Mouse (Mus musculus) E14TG2a.4 (cell line): ENCODE data around the gene Meox2.

Experiments used
- CTCF ChIP-seq: conservative IDR thresholded peaks from 2 replicates; pipeline ENCODE4 v1.5.1; 2014; ENCODE audit warnings: low read length
- POU5F1 ChIP-seq: IDR thresholded peaks from 2 replicates; pipeline ENCODE4 v1.6.1; 2014; ENCODE audit warnings: low read length, borderline replicate concordance

DNA sequence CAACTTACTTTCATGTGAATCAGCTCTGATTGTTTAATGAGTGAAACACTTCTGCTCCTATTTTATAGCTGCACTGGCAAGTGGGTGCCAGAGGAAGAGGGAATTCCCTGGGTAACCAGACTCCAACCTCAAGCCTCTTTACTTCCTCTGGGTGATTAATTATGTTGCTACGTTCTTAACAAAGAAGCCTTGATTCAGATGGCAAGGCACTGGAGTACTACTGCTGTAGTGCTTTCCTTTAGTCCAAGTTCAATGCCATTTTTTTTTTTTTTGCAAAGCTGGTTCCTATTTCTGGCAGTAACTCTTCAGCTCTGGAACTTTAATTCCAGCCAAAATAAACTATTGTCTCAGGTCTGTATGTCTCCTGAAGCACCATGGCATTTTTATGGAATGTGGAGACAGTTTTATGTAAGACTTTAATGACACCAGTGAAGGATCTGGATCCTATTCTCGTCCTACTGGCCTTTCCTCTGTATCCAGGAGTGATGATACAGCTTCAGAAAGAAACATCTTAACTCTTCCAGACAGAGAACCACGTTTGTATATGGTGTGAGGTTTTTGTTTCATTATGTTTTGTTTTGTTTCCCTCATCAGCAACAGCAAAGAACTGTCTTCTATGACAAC is 33.9 kb downstream of the Meox2 start:
- no peak for TF ChIP-seq CTCF
- TF ChIP-seq POU5F1: no peak
